Mouse (Mus musculus): ENCODE results near the gene Spred2. TPM values are rescaled to one million over a fixed set of nuclear protein-coding genes. Genes with fewer than 3 reads are reported as not detected.

The Spred2 gene
- total and polyA plus RNA-seq, 3 experiments = 7.8 to 76.0 (median 25.9) TPM

- Histone ChIP-seq H3K27me3 (ENCODE audit: control insufficient read depth in 1 of 2, insufficient read depth in 2 of 2, low read length in 2 of 2) (no peaks in the 10 kb centered on the region), H3K4me3 (ENCODE audit: control insufficient read depth in 1 of 2, insufficient read depth in 1 of 2, low read depth in 2 of 2, low read length in 2 of 2) (no peak overlapping the region), H3K4me1 (ENCODE audit: control insufficient read depth in 1 of 2, insufficient read depth in 2 of 2, low read length in 2 of 2) (peaks cover 0 to 4% of the 10 kb centered on the region in 2 experiments; a peak in 3 of 4 replicates), H3K9ac (ENCODE audit: control insufficient read depth, low read depth, low read length, poor library complexity, severe bottlenecking) (no peak overlapping the region), H3K27ac (ENCODE audit: control insufficient read depth, low read depth, low read length) (no peak overlapping the region), H3K9me3 (replicated peaks; ENCODE audit: insufficient read depth, low read length) (no peaks in the 10 kb centered on the region), H3K36me3 (ENCODE audit: control insufficient read depth in 1 of 2, insufficient read depth in 2 of 2, low read length in 2 of 2) (peaks cover 3% of the 10 kb centered on the region in 2 experiments; a peak in 2 of 4 replicates), H3K79me2 (ENCODE audit: control insufficient read depth, insufficient read depth, low read length, poor library complexity) (peaks cover 14% of the 10 kb centered on the region; the same call in 1 of the 2 replicates)
- peak; percentile 64 for DNase-seq (ENCODE audit: low read depth, low spot score)
- no peak for TF ChIP-seq MYC (IDR thresholded peaks at IDR 0.05; ENCODE audit: low read depth, low read length)
- peak; percentile 40 for TF ChIP-seq SMC3 (IDR thresholded peaks at IDR 0.05; ENCODE audit: low read depth, low read length)
- no peak for TF ChIP-seq MXI1 (IDR thresholded peaks at IDR 0.05; ENCODE audit: low read depth, low read length)
- TF ChIP-seq RAD21 (IDR thresholded peaks at IDR 0.05; ENCODE audit: low read depth, low read length) = peak; percentile 55
- no peak for TF ChIP-seq BHLHE40 (IDR thresholded peaks at IDR 0.05; ENCODE audit: borderline replicate concordance, low read depth, low read length)
- TF ChIP-seq CTCF (IDR thresholded peaks at IDR 0.05 in 2 of 3, conservative IDR thresholded peaks at IDR 0.05 in 1 of 3; ENCODE audit: control insufficient read depth in 1 of 3, insufficient read depth in 1 of 3, low read depth in 2 of 3, low read length in 3 of 3, poor library complexity in 1 of 3, severe bottlenecking in 1 of 3) = peak in 2 of 3 experiments; percentile 37 to 60; a peak in 4 of 6 replicates
- TF ChIP-seq GATA1 (IDR thresholded peaks at IDR 0.05; ENCODE audit: low read depth, low read length) = no peak
- peak; percentile 46 for TF ChIP-seq ZNF384 (IDR thresholded peaks at IDR 0.05; ENCODE audit: low read depth, low read length)
- no peak for TF ChIP-seq TBP (IDR thresholded peaks at IDR 0.05; ENCODE audit: low read depth, low read length)
- peak; percentile 19; the same call in 1 of the 2 replicates for TF ChIP-seq ZC3H11A (IDR thresholded peaks at IDR 0.05; ENCODE audit: low read depth, low read length)
These were observed 48.0 kb downstream of the Spred2 start for GRCm38 (mm10) chr11:19971954-19972750.

DNA sequence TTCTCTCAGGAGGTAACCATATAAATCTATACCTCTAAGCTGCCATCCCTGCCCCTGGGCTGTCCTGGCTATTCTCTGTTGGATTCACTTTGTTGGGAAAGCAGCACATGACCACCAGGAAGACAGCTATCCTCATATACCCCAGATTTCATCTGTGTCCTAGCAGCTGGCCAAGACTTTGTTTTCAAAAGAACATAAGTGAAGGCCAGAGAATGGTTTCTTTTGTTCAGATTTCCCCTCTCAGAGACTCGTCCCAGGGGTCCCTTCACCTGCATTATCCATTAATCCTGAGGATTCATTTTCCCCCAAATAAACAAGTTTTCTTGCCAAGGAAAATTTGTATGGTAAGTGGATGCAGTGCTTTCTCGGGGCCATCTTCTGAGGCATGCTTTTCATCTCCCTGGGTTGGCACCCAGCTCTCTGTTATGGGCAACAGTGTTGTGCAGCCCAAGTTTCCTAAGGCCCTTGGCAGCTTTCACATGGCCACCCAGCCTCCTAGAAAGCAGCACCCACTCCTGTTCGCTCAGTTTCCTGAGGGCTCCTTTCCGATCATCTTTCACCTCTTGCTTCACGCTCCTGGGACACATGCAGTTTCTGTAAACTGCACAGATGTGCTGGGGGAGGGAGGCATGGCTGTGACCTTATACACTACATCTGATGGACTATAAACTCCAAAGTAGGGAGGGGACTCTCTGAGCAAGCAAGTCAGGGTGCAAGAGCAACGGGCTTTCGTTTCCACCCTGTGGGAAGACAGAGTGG is 49.0 kb downstream of the Spred2 start:
- no peak for TF ChIP-seq ELF1 (IDR thresholded peaks at IDR 0.05; ENCODE audit: low read depth, low read length)
- TF ChIP-seq MYC (IDR thresholded peaks at IDR 0.05; ENCODE audit: low read depth, low read length) = no peak
- no peak for TF ChIP-seq HCFC1 (IDR thresholded peaks at IDR 0.05; ENCODE audit: low read depth, low read length)
- TF ChIP-seq JUND (IDR thresholded peaks at IDR 0.05; ENCODE audit: low read depth, low read length) = no peak
- no peak for TF ChIP-seq MEF2A (IDR thresholded peaks at IDR 0.05; ENCODE audit: extremely low read depth, insufficient replicate concordance, low read depth, low read length, poor library complexity, severe bottlenecking)
- TF ChIP-seq E2F4 (IDR thresholded peaks at IDR 0.05; ENCODE audit: borderline replicate concordance, low read depth, low read length) = no peak
- no peak for TF ChIP-seq ZMIZ1 (IDR thresholded peaks at IDR 0.05; ENCODE audit: low read depth, low read length)
- TF ChIP-seq RAD21 (IDR thresholded peaks at IDR 0.05; ENCODE audit: low read depth, low read length) = no peak
- no peak for TF ChIP-seq ZNF384 (IDR thresholded peaks at IDR 0.05; ENCODE audit: low read depth, low read length)
- no peak overlapping the region for H3K4me3 ChIP-seq (ENCODE audit: control insufficient read depth in 1 of 2, insufficient read depth in 1 of 2, low read depth in 2 of 2, low read length in 2 of 2)
- H3K9ac ChIP-seq (ENCODE audit: control insufficient read depth, low read depth, low read length, poor library complexity, severe bottlenecking) = no peak overlapping the region
- DNase-seq (ENCODE audit: low read depth, low spot score) = no peak
- peaks cover 16% of the 10 kb centered on the region; the same call in 1 of the 2 replicates for H3K79me2 ChIP-seq (ENCODE audit: control insufficient read depth, insufficient read depth, low read length, poor library complexity)
- H3K36me3 ChIP-seq (ENCODE audit: control insufficient read depth in 1 of 2, insufficient read depth in 2 of 2, low read length in 2 of 2) = peaks cover 3% of the 10 kb centered on the region in 2 experiments; a peak in 2 of 4 replicates
- H3K4me1 ChIP-seq (ENCODE audit: control insufficient read depth in 1 of 2, insufficient read depth in 2 of 2, low read length in 2 of 2) = peaks cover 0 to 4% of the 10 kb centered on the region in 2 experiments; a peak in 3 of 4 replicates
- H3K27ac ChIP-seq (ENCODE audit: control insufficient read depth, low read depth, low read length) = no peak overlapping the region
- no peaks in the 10 kb centered on the region for H3K9me3 ChIP-seq (replicated peaks; ENCODE audit: insufficient read depth, low read length)
- H3K27me3 ChIP-seq (ENCODE audit: control insufficient read depth in 1 of 2, insufficient read depth in 2 of 2, low read length in 2 of 2) = no peaks in the 10 kb centered on the region
